Mouse (Mus musculus): ENCODE measurements around the gene Rgs6.

DNA sequence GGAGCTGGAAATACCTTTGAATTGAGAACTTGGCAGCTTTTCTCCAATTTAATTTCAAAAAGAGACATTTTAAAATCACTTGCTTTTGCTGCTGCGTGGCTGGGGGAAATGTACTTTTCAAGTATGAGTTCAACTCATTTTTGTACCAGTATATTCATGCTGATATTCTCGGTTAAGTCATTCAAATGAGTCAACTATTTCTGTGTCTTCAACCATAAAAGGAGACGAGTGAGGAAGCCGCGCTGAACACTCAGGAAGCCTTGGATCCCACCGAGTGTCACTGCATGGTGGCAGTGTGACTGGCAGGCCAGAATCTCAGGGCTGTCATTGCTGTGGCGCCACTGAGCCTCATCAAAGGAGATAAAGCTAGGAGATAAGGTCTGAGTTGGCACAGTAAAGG is 143.5 kb downstream of the Rgs6 start:
- TF ChIP-seq CTCF (IDR thresholded peaks at IDR 0.05; ENCODE audit: low read depth, low read length) (no peak), POLR2A (IDR thresholded peaks at IDR 0.05; ENCODE audit: borderline replicate concordance, low read depth, low read length) (no peak)

Data from bone marrow macrophage, adult 2 months (primary cell).